Mouse (Mus musculus): ENCODE measurements at regions not wholly inside any gene's neighbourhood (a gene's known extent, or its start where the extent isn't known, plus 50 kb on each side); places are given as distances from the start of the nearest gene placed in this dataset.

DNA sequence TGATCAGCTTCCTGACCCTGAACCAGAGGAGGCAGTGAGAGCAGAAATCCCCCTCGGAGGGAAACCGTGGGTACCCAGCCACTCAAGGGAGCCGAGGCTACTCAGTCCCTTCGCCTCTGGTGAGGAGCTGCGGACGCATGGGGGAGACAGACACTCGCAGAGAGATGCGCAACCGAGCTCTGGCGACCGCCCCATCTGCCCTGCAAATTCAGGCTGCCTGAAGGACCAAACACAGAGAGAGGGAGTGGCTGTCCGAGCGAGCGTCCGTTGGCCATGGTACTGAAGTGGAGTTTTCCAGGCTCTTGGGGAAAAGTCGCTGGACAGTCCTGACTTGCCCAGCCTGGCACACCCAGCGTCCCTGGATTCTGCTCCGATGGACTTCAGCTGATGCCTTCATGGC lies 95.2 kb downstream of the Mrm1 start:
- TF ChIP-seq CTCF (IDR thresholded peaks at IDR 0.05; ENCODE audit: extremely low read depth, insufficient read depth, low read length) (peak; percentile 39), POLR2A (IDR thresholded peaks at IDR 0.05; ENCODE audit: extremely low read depth, insufficient read depth, low read length) (no peak)
